Mouse (Mus musculus) lung, postnatal 0 days (tissue): ENCODE data around the gene Wasf2. TPM values are rescaled to one million over a fixed set of nuclear protein-coding genes. Genes with fewer than 3 reads are reported as not detected.
A peak's percentile ranks its signal among the peaks of the same experiment; 100 is the strongest.

Source experiments
- ATAC-seq: fragments of 200-750 bp; cut with Nextera tagmentation; 2 replicates; pipeline ENCODE4 v1.8.0; 2017; ENCODE audit warnings: moderate library complexity
- DNase-seq: peaks from one replicate; pipeline ENCODE4 v3.0.0-alpha.2; 2016; ENCODE audit warnings: low spot score
- H3K27ac ChIP-seq: fragments of 300-500 bp; sonication (generic); 2 replicates; pipeline ENCODE4 v1.5.1; 2014; ENCODE audit warnings: antibody characterized with exemption, mild to moderate bottlenecking, low read length, mixed read lengths
- H3K27me3 ChIP-seq: fragments of 300-500 bp; sonication (generic); replicated peaks from 2 replicates; pipeline ENCODE4 v1.6.1; 2014; ENCODE audit warnings: low read length, mixed read lengths; ENCODE audit not compliant: insufficient read depth
- H3K36me3 ChIP-seq: fragments of 300-500 bp; sonication (generic); 2 replicates; pipeline ENCODE4 v1.6.1; 2014; ENCODE audit warnings: low read length, mixed read lengths; ENCODE audit not compliant: insufficient read depth
- H3K4me1 ChIP-seq: fragments of 300-500 bp; sonication (generic); 2 replicates; pipeline ENCODE4 v1.6.1; 2014; ENCODE audit warnings: antibody characterized with exemption, low read depth, low read length, mixed read lengths; ENCODE audit not compliant: insufficient read depth
- H3K4me2 ChIP-seq: fragments of 300-500 bp; sonication (generic); replicated peaks from 2 replicates; pipeline ENCODE4 v1.6.1; 2014; ENCODE audit warnings: low read depth, mild to moderate bottlenecking, low read length, moderate library complexity, mixed read lengths
- H3K4me3 ChIP-seq: fragments of 300-500 bp; sonication (generic); 2 replicates; pipeline ENCODE4 v1.5.1; 2014; ENCODE audit warnings: low read depth, low read length
- H3K9ac ChIP-seq: fragments of 300-500 bp; sonication (generic); replicated peaks from 2 replicates; pipeline ENCODE4 v1.6.1; 2014; ENCODE audit warnings: low read depth, mild to moderate bottlenecking
- H3K9me3 ChIP-seq: fragments of 300-500 bp; sonication (generic); 2 replicates; pipeline ENCODE4 v1.6.1; 2016; ENCODE audit warnings: low read length, mixed read lengths
- CTCF ChIP-seq: IDR thresholded peaks from 2 replicates; pipeline ENCODE4 v1.5.1; 2016; ENCODE audit warnings: antibody characterized with exemption, mild to moderate bottlenecking
- EP300 ChIP-seq: IDR thresholded peaks from 2 replicates; pipeline ENCODE4 v1.6.1; 2016; ENCODE audit warnings: antibody characterized with exemption, mild to moderate bottlenecking, control low read depth
- WGBS: fragments of 180-500 bp; shearing (Covaris S2); extraction: QIAGEN DNeasy Blood & Tissue Kit; methylation state at CpG from one replicate; pipeline ENCODE4 v1.1.7; 2014; 5-methylcytosine and 5-hydroxymethylcytosine counted together
- polyA plus RNA-seq: library from polyadenylated mRNA; unstranded; fragments of >200 nt; fragmentation: Nextera tagmentation; extraction: Ambion mirVana; gene quantifications from 2 replicates; pipeline ENCODE4 v1.2.1, GENCODE M21; 2015

The Wasf2 gene
- polyA plus RNA-seq, 1 experiment from 2014 or later, result 149 TPM

GRCm38 (mm10) chr4:133204379-133204778, 74.1 kb downstream of the Wasf2 start:
- WGBS, result 14% methylated on average over 7 of the region's 7 CpGs
- Histone ChIP-seq H3K9ac (no peak overlapping the region), H3K9me3 (no peaks in the 10 kb centered on the region), H3K27me3 (no peaks in the 10 kb centered on the region), H3K4me1 (peaks cover 16% of the 10 kb centered on the region), H3K4me3 (no peak overlapping the region), H3K36me3 (no peaks in the 10 kb centered on the region), H3K4me2 (no peak overlapping the region), H3K27ac (no peak overlapping the region)
- TF ChIP-seq EP300, result no peak
- no peak for TF ChIP-seq CTCF
- DNase-seq (no peak), ATAC-seq (no peak)

DNA sequence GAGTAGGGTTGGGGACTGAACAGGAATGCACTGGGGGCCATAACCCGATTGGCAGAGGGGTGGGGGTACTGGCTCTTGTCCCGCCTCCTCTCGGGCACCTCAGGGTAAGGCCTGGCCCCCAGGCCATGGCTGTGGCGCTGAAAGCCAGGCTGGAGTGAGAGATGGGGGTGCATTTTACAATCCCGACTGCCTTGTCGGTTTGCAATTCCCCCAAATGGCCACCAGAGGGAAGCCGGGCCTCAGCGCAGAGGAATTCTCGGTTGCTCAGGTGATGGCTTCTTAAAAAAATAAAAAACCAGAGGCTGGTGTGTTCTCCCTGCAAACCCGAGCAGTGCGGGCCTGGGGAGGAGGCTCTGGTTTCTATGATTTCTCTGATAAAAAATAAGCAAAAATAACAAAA, 79.1 kb downstream of the Wasf2 start:
- Histone ChIP-seq H3K27ac (no peak overlapping the region), H3K9ac (no peak overlapping the region), H3K9me3 (no peaks in the 10 kb centered on the region), H3K36me3 (no peaks in the 10 kb centered on the region), H3K4me1 (0 out of 2 replicates have a peak, but pooled peaks cover 4% of the 10 kb centered on the region), H3K4me3 (no peak overlapping the region), H3K27me3 (0 out of 2 replicates have a peak, but pooled peaks cover 3% of the 10 kb centered on the region), H3K4me2 (no peak overlapping the region)
- peak; percentile 88 for TF ChIP-seq CTCF
- no peak for TF ChIP-seq EP300
- 7% methylated on average over 11 of the region's 11 CpGs for WGBS
- ATAC-seq (no peak), DNase-seq (peak; percentile 79)

- ATAC-seq, result no peak
- Histone ChIP-seq H3K36me3 (no peaks in the 10 kb centered on the region), H3K4me1 (0 out of 2 replicates have a peak, but pooled peaks cover 4% of the 10 kb centered on the region), H3K4me3 (no peak overlapping the region), H3K27ac (no peak overlapping the region), H3K4me2 (no peak overlapping the region), H3K9me3 (no peaks in the 10 kb centered on the region), H3K27me3 (0 out of 2 replicates have a peak, but pooled peaks cover 3% of the 10 kb centered on the region), H3K9ac (no peak overlapping the region)
- DNase-seq, result no peak
- WGBS, result 91% methylated on average over 24 of the region's 24 CpGs
- TF ChIP-seq CTCF (no peak), EP300 (no peak)
These were observed 79.9 kb downstream of the Wasf2 start for GRCm38 (mm10) chr4:133210023-133210787.

DNA sequence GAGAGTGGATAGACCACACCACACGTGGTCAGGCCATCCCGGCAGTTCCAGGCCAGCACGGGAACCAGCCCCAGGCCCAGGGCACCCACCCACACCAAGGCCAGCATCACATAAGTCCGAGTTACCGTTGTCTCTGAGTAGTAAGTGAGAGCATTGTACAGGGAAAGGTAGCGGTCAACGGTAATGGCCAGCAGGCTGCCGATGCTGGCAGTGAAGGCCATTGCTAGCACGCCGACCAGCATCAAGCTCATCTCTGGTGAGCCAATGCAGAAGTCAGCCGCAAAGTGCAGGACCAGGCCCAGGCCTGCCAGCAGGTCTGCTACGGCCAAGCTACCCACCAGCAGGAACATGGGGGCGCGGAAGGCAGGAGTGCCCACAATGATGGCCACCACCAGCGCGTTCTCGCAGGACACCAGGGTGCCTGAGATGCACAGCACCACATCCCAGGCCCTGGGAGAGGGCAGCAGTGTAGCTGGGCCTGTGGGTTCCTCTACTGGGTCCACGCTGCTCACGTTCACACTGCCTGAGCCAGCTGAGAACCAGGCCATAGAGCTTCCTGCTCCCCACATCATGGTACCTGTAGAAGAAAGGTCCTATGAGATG, 80.6 kb downstream of the Wasf2 start:
- Histone ChIP-seq H3K4me1 (0 out of 2 replicates have a peak, but pooled peaks cover 4% of the 10 kb centered on the region), H3K27ac (no peak overlapping the region), H3K4me2 (no peak overlapping the region), H3K27me3 (0 out of 2 replicates have a peak, but pooled peaks cover 3% of the 10 kb centered on the region), H3K36me3 (no peaks in the 10 kb centered on the region), H3K9me3 (no peaks in the 10 kb centered on the region), H3K9ac (no peak overlapping the region), H3K4me3 (no peak overlapping the region)
- 92% methylated on average over 19 of the region's 19 CpGs for WGBS
- no peak for TF ChIP-seq CTCF
- TF ChIP-seq EP300, result no peak
- ATAC-seq, result no peak
- DNase-seq, result no peak

GRCm38 (mm10) chr4:133211751-133212561, 81.7 kb downstream of the Wasf2 start, which contains the start of the genes Cd164l2 and Gpr3:
TSS of gene Cd164l2 (plus strand) at chr4:133212131.
TSS of gene Gpr3 (minus strand) at chr4:133212536.
- ATAC-seq (peak; percentile 14), DNase-seq (no peak)
- Histone ChIP-seq H3K27ac (no peak within 1 kb of the TSS), H3K9ac (peak within 1 kb of the TSS; percentile 16; the same call in 1 of the 2 replicates), H3K4me3 (peak within 1 kb of the TSS; percentile 48), H3K36me3 (no peaks in the 10 kb centered on the region), H3K4me1 (0 out of 2 replicates have a peak, but pooled peaks cover 4% of the 10 kb centered on the region), H3K4me2 (peak within 1 kb of the TSS; percentile 99), H3K9me3 (no peaks in the 10 kb centered on the region), H3K27me3 (0 out of 2 replicates have a peak, but pooled peaks cover 3% of the 10 kb centered on the region)
- WGBS, result 3% methylated on average over 46 of the region's 52 CpGs
- TF ChIP-seq CTCF (no peak), EP300 (no peak)
